Mouse (Mus musculus) embryo, embryonic 11 days (tissue): Measurements from ENCODE around the gene Vmn2r31.
"Not testable (repeated sequence)": the region's sequence is repeated elsewhere in the genome, so short reads cannot be mapped to it uniquely, and the experiment has no call there.

Experiments used
- DNase-seq: peaks from one replicate; pipeline ENCODE4 v3.0.0-alpha.2; 2015

Vmn2r31 gene

GRCm38 (mm10) chr7:7399603-7400002, at the start of gene Vmn2r31:
TSS of gene Vmn2r31 (minus strand) at chr7:7399703.
- not testable (repeated sequence) for DNase-seq

GRCm38 (mm10) chr7:7374431-7374830, 25.1 kb downstream of the Vmn2r31 start, which contains the start of gene Gm45783:
TSS of gene Gm45783 (minus strand) at chr7:7374573.
- not testable (repeated sequence) for DNase-seq

DNA sequence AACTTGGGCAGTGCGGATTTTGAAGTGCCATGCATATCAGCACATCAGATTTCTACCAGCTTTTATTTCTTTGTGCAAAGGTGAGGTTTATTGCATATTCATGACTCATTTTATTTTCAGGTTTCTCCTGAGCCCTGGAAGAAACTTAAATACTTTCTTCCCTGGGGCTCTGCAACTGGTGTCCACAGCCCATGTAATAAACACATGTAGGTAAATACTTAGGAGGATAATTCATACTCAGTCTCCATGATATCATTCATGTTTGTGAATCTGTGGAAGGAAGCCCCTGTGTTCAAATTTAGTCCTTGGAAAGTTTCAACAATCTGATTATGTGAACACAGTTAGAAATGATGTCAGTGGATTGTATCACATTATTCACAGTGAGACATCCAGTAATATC, 62.0 kb downstream of the Vmn2r31 start, which contains the start of gene Vmn2r30:
Vmn2r30 (minus strand) TSS at position 101 of the 400 bp plus-strand sequence.
- not testable (repeated sequence) for DNase-seq
